Mouse (Mus musculus) intestine, postnatal 0 days (tissue): ENCODE results near the gene Nacc2. TPM values are rescaled to one million over a fixed set of nuclear protein-coding genes. Genes with fewer than 3 reads are reported as not detected.

Source experiments
- ATAC-seq: fragments of 200-750 bp; cut with Nextera tagmentation; 2 replicates; pipeline ENCODE4 v1.8.0; 2017; ENCODE audit warnings: mild to moderate bottlenecking, moderate TSS enrichment, moderate library complexity
- H3K27ac ChIP-seq: fragments of 300-500 bp; sonication (generic); 2 replicates; pipeline ENCODE4 v1.5.1; 2014; ENCODE audit warnings: mild to moderate bottlenecking, low read depth, low read length, moderate library complexity
- H3K27me3 ChIP-seq: fragments of 300-500 bp; sonication (generic); replicated peaks from 2 replicates; pipeline ENCODE4 v1.6.1; 2014; ENCODE audit warnings: low read length, mixed read lengths; ENCODE audit not compliant: control insufficient read depth, insufficient read depth
- H3K36me3 ChIP-seq: fragments of 300-500 bp; sonication (generic); 2 replicates; pipeline ENCODE4 v1.6.1; 2014; ENCODE audit warnings: mild to moderate bottlenecking, moderate library complexity; ENCODE audit not compliant: control insufficient read depth, insufficient read depth
- H3K4me1 ChIP-seq: fragments of 300-500 bp; sonication (generic); replicated peaks from 2 replicates; pipeline ENCODE4 v1.6.1; 2014; ENCODE audit warnings: antibody characterized with exemption, low read length, mixed read lengths; ENCODE audit not compliant: control insufficient read depth, insufficient read depth
- H3K4me2 ChIP-seq: fragments of 300-500 bp; sonication (generic); replicated peaks from 2 replicates; pipeline ENCODE4 v1.6.1; 2014; ENCODE audit warnings: low read depth, mild to moderate bottlenecking, moderate library complexity
- H3K4me3 ChIP-seq: fragments of 300-500 bp; sonication (generic); 2 replicates; pipeline ENCODE4 v1.5.1; 2014; ENCODE audit warnings: low read depth, low read length
- H3K9ac ChIP-seq: fragments of 300-500 bp; sonication (generic); 2 replicates; pipeline ENCODE4 v1.6.1; 2014; ENCODE audit warnings: mild to moderate bottlenecking, low read depth, low read length
- H3K9me3 ChIP-seq: fragments of 300-500 bp; sonication (generic); 2 replicates; pipeline ENCODE4 v1.6.1; 2016; ENCODE audit warnings: mixed run types; ENCODE audit not compliant: control insufficient read depth
- CTCF ChIP-seq: sonication (generic); IDR thresholded peaks from 2 replicates; pipeline ENCODE4 v1.5.1; 2016; ENCODE audit warnings: low read depth, mild to moderate bottlenecking, control low read depth, antibody characterized with exemption, moderate library complexity
- WGBS: fragments of 180-500 bp; shearing (Covaris S2); extraction: QIAGEN DNeasy Blood & Tissue Kit; methylation state at CpG from one replicate; pipeline ENCODE4 v1.1.7; 2014; 5-methylcytosine and 5-hydroxymethylcytosine counted together
- polyA plus RNA-seq: library from polyadenylated mRNA; unstranded; fragments of >200 nt; fragmentation: Nextera tagmentation; extraction: Ambion mirVana; gene quantifications from 2 replicates; pipeline ENCODE4 v1.2.1, GENCODE M21; 2015

The Nacc2 gene
- polyA plus RNA-seq, 1 experiment from 2014 or later = 14.2 TPM

- no peak for ATAC-seq
- Histone ChIP-seq H3K4me1 (peaks cover 2% of the 10 kb centered on the region), H3K27ac (no peak overlapping the region), H3K4me2 (no peak overlapping the region), H3K9ac (no peak overlapping the region), H3K9me3 (no peaks in the 10 kb centered on the region), H3K4me3 (no peak overlapping the region), H3K27me3 (peaks cover 4% of the 10 kb centered on the region; the same call in 1 of the 2 replicates), H3K36me3 (peaks cover 14% of the 10 kb centered on the region; the same call in 1 of the 2 replicates)
- no peak for TF ChIP-seq CTCF
- 86% methylated on average over 7 of the region's 7 CpGs for WGBS
Observed at GRCm38 (mm10) chr2:26093897-26094296, 29.1 kb downstream of the Nacc2 start.

- 1% methylated on average over 23 of the region's 24 CpGs for WGBS
- H3K9ac ChIP-seq = 0 out of 2 replicates have a peak overlapping the region, but pooled peaks have one; percentile 31
- TF ChIP-seq CTCF = no peak
Observed at GRCm38 (mm10) chr2:26091771-26092393, 31.1 kb downstream of the Nacc2 start.

GRCm38 (mm10) chr2:26090876-26091770 lies 31.9 kb downstream of the Nacc2 start:
- Histone ChIP-seq H3K9ac (0 out of 2 replicates have a peak overlapping the region, but pooled peaks have one; percentile 31), H3K4me2 (peak overlapping the region; percentile 77), H3K27me3 (peaks cover 4% of the 10 kb centered on the region; the same call in 1 of the 2 replicates), H3K36me3 (peaks cover 14% of the 10 kb centered on the region; the same call in 1 of the 2 replicates), H3K4me3 (peak overlapping the region; percentile 36), H3K9me3 (no peaks in the 10 kb centered on the region), H3K4me1 (peaks cover 2% of the 10 kb centered on the region), H3K27ac (no peak overlapping the region)
- WGBS = 8% methylated on average over 39 of the region's 39 CpGs
- TF ChIP-seq CTCF = no peak
- peak; percentile 12; the same call in 1 of the 2 replicates for ATAC-seq

More at GRCm38 (mm10) chr2:26091771-26092393, 31.1 kb downstream of the Nacc2 start:
- Histone ChIP-seq H3K4me2 (peak overlapping the region; percentile 77), H3K27me3 (peaks cover 4% of the 10 kb centered on the region; the same call in 1 of the 2 replicates), H3K27ac (no peak overlapping the region), H3K9me3 (no peaks in the 10 kb centered on the region), H3K4me1 (peaks cover 2% of the 10 kb centered on the region), H3K36me3 (peaks cover 14% of the 10 kb centered on the region; the same call in 1 of the 2 replicates), H3K4me3 (peak overlapping the region; percentile 36)
- peak; percentile 55 for ATAC-seq

- ATAC-seq = no peak
- H3K4me2 ChIP-seq = no peak overlapping the region
- H3K9me3 ChIP-seq = no peaks in the 10 kb centered on the region
- 86% methylated on average over 2 of the region's 2 CpGs for WGBS
- H3K4me3 ChIP-seq = no peak overlapping the region
- no peak overlapping the region for H3K27ac ChIP-seq
- TF ChIP-seq CTCF = no peak
- peaks cover 4% of the 10 kb centered on the region; the same call in 1 of the 2 replicates for H3K27me3 ChIP-seq
- no peak overlapping the region for H3K9ac ChIP-seq
- H3K4me1 ChIP-seq = peaks cover 2% of the 10 kb centered on the region
- H3K36me3 ChIP-seq = peaks cover 14% of the 10 kb centered on the region; the same call in 1 of the 2 replicates
Observed at GRCm38 (mm10) chr2:26089005-26089404, 34.0 kb downstream of the Nacc2 start.

- Histone ChIP-seq H3K4me2 (no peak overlapping the region), H3K4me1 (peaks cover 2% of the 10 kb centered on the region; the same call in 1 of the 2 replicates), H3K9ac (no peak overlapping the region), H3K36me3 (peaks cover 18% of the 10 kb centered on the region; the same call in 1 of the 2 replicates), H3K27ac (no peak overlapping the region), H3K9me3 (no peaks in the 10 kb centered on the region), H3K27me3 (peaks cover 4% of the 10 kb centered on the region; the same call in 1 of the 2 replicates), H3K4me3 (no peak overlapping the region)
- 71% methylated on average over 4 of the region's 4 CpGs for WGBS
- no peak for ATAC-seq
- TF ChIP-seq CTCF = no peak
Observed at GRCm38 (mm10) chr2:26086926-26087600, 36.0 kb downstream of the Nacc2 start.
